Mouse (Mus musculus) gastrocnemius, adult 2 months (tissue): ENCODE measurements at regions not wholly inside any gene's neighbourhood (a gene's known extent, or its start where the extent isn't known, plus 50 kb on each side); places are given as distances from the start of the nearest gene placed in this dataset.
"Not testable (repeated sequence)": the region's sequence is repeated elsewhere in the genome, so short reads cannot be mapped to it uniquely, and the experiment has no call there.

Experiments
- DNase-seq: peaks from one replicate; pipeline ENCODE4 v3.0.0; 2022
- H3K27ac ChIP-seq: fragments of 200-600 bp; 2 replicates; pipeline ENCODE4 v1.8.1; 2022; ENCODE audit warnings: mild to moderate bottlenecking
- H3K4me3 ChIP-seq: fragments of 200-600 bp; 2 replicates; pipeline ENCODE4 v1.8.1; 2022; ENCODE audit warnings: mild to moderate bottlenecking, moderate library complexity
- CTCF ChIP-seq: fragments of 200-600 bp; IDR thresholded peaks from 2 replicates; pipeline ENCODE4 v1.8.1; 2022; ENCODE audit warnings: antibody characterized with exemption, mild to moderate bottlenecking, moderate library complexity
- intact Hi-C: fragments of 180-260 bp; cut with DNase I; formaldehyde crosslinking; loops from one replicate; pipeline ENCODE4 v1.15.1; 2025

DNA sequence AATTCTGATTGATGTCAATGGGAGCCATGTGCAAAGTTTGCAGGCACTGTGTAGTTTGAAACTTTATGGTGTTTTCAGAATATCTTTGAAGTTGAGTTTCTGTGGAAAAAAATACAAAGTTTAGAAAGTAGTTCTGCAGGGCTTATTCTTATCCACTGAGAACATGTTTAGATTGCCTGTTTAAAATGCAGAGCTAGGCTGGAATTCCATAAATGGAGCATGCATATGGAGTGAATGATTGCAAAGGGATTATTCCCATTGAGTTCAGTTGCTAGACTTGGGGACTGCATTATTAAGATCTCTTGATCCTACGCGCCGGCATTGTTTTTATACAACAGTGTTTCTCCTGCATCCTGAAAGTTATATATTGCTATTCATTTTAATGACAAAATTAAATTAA is 397.8 kb upstream of the Gm21833 start:
- H3K4me3 ChIP-seq: no peak overlapping the region
- DNase-seq: no peak
- TF ChIP-seq CTCF: no peak
- intact Hi-C loops: no loop called here
- H3K27ac ChIP-seq: no peak overlapping the region

GRCm38 (mm10) chr16:82431075-82431474 is 397.1 kb upstream of the Gm21833 start:
- H3K27ac ChIP-seq: no peak overlapping the region
- no peak for TF ChIP-seq CTCF
- DNase-seq: no peak
- H3K4me3 ChIP-seq: no peak overlapping the region
- intact Hi-C loops: no loop called here

DNA sequence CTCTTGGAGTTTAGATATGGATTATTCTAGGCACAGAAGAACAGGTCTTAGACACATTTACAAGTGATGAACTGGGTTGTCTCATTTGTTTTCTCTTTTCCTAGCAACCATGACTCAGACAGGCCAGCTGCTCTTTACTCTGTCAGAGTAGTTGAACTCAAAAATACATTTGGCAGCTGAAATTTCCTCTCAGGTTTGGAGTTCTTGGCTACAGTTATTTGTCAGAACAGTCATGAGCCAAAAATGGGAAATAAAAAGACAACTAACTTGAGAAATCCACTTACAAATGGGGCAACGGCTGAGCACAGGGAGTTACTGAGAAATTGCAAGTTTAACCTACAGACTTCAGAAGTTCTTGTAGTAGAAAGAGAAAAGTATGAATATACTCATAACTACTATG is 396.4 kb upstream of the Gm21833 start:
- DNase-seq: no peak
- intact Hi-C loops: no loop called here

GRCm38 (mm10) chr16:82460872-82461271 is 367.3 kb upstream of the Gm21833 start:
- H3K27ac ChIP-seq: no peak overlapping the region
- TF ChIP-seq CTCF: no peak
- no peak overlapping the region for H3K4me3 ChIP-seq
- DNase-seq: no peak
- intact Hi-C loops: no loop called here

More for the DNA sequence above, 396.4 kb upstream of the Gm21833 start:
- TF ChIP-seq CTCF: no peak
- no peak overlapping the region for H3K4me3 ChIP-seq
- H3K27ac ChIP-seq: no peak overlapping the region

- TF ChIP-seq CTCF: no peak
- no peak for DNase-seq
- Histone ChIP-seq H3K27ac (no peak overlapping the region), H3K4me3 (no peak overlapping the region)
- intact Hi-C loops: no loop called here
Observed at GRCm38 (mm10) chr16:82470736-82471387, 357.3 kb upstream of the Gm21833 start.

DNA sequence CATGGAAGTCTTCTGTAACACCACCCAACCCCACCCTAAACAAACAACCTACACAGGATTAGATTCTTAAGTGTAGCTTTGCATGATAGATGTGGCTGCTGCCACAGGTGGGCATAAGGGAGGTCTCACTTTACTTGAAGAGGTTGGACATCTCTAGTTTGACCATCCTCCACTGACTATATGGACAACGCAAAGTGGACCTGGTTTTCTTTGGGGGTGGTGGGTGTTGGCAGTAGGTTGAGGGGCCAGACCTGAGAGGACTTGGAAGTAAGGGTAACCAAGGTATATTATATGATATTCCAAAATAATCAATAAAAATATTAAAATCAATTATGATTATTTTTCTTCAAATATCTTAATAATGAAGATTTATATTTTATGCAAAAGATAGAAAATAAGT is 307.8 kb upstream of the Gm21833 start:
- DNase-seq: no peak
- intact Hi-C loops: no loop called here
- H3K4me3 ChIP-seq: no peak overlapping the region
- H3K27ac ChIP-seq: no peak overlapping the region
- TF ChIP-seq CTCF: no peak

- Histone ChIP-seq H3K4me3 (no peak overlapping the region), H3K27ac (no peak overlapping the region)
- no peak for DNase-seq
- TF ChIP-seq CTCF: peak; percentile 8; the same call in 1 of the 2 replicates
- intact Hi-C loops: no loop called here
Observed at GRCm38 (mm10) chr16:82521582-82521981, 306.6 kb upstream of the Gm21833 start.

DNA sequence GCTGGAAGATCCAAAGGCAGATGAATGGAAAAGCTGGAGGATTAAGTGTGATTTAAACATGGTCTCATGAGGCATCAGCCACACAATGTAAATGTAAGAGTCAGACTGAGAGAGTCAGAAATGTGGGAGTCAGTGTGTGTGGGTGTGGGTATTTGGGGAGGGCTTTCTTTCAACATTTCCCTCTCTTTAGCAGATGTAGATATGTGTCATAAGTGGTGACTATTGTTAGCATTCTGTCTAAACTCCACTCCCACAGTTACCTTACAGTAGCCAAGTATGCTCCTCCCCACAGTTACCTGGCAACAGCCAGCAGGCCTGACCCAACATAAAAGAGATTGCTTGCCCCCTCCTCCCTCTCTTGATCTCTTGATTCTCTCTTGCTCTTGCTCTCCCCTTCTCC is 263.8 kb upstream of the Gm21833 start:
- no peak for DNase-seq

GRCm38 (mm10) chr16:82596461-82596860 is 231.7 kb upstream of the Gm21833 start:
- intact Hi-C loops, H3K27ac ChIP-seq: not testable (repeated sequence)

More for the DNA sequence above, 263.8 kb upstream of the Gm21833 start:
- no peak overlapping the region for H3K4me3 ChIP-seq
- no peak overlapping the region for H3K27ac ChIP-seq
- intact Hi-C loops: no loop called here
- TF ChIP-seq CTCF: no peak

DNA sequence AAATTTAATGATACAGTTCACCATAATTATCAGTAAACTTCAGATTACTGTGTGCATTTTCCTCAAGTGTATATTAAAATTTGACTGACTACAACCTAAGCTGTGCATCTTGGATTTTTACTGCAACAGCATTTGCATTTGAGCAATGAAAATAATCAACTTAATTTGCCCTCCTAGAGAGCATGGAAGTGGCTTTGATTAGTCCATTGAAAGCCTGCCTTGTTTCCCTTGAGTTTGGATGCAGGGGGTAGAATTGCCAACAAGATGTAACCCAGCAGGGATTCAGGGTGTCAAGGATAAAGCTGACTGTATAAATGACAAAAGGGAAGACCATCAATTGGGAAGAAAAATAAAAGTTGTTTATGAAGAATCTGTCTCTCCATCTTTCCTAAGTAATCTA is 226.1 kb upstream of the Gm21833 start:
- Histone ChIP-seq H3K4me3 (no peak overlapping the region), H3K27ac (no peak overlapping the region)
- no peak for TF ChIP-seq CTCF
- intact Hi-C loops: no loop called here
- no peak for DNase-seq

More at GRCm38 (mm10) chr16:82596461-82596860, 231.7 kb upstream of the Gm21833 start:
- DNase-seq, H3K4me3 ChIP-seq: not testable (repeated sequence)
